Mouse (Mus musculus): ENCODE results near the gene Taf1b. TPM values are rescaled to one million over a fixed set of nuclear protein-coding genes. Genes with fewer than 3 reads are reported as not detected.
A peak's percentile ranks its signal among the peaks of the same experiment; 100 is the strongest.

The Taf1b gene
- polyA plus RNA-seq, 1 experiment from 2014 or later = 36.1 TPM

DNA sequence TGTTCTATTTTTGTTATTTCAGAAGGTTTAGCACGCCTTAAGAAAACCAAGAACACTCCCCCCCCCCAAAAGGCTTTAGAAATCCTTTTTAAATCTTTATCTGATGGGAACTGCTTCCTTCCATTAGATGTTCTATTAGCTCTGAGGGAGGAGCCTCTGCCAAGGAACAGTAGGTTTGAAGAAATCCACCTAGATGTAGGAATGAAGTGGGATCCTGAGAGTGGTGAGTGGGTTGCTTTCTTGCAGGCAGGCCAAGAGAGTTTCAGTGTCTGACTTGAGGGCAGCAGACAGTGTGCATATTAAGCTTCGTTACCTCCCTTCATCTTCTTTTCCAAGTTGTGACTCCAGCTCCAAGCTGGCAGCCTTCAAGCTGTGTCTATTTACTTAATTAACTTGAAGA is 39.0 kb downstream of the Taf1b start:
- peaks cover 3% of the 10 kb centered on the region; the same call in 1 of the 2 replicates for H3K36me3 ChIP-seq (ENCODE audit: control insufficient read depth, insufficient read depth, low read length)
- H3K9ac ChIP-seq (ENCODE audit: low read depth, low read length) = no peak overlapping the region
- H3K4me1 ChIP-seq (ENCODE audit: control insufficient read depth, insufficient read depth, low read length) = no peaks in the 10 kb centered on the region
- no peaks in the 10 kb centered on the region for H3K9me3 ChIP-seq (replicated peaks; ENCODE audit: control insufficient read depth, low read length, poor library complexity, severe bottlenecking)
- H3K4me2 ChIP-seq (ENCODE audit: low read length) = no peak overlapping the region
- H3K27ac ChIP-seq (ENCODE audit: low read length) = no peak overlapping the region
- no peak for ATAC-seq
- H3K4me3 ChIP-seq (ENCODE audit: low read depth, low read length) = no peak overlapping the region
- no peaks in the 10 kb centered on the region for H3K27me3 ChIP-seq (ENCODE audit: control insufficient read depth, insufficient read depth, low read depth, low read length)
- 38% methylated on average over 2 of the region's 2 CpGs for WGBS

GRCm38 (mm10) chr12:24537965-24538364 is 39.8 kb downstream of the Taf1b start:
- no peaks in the 10 kb centered on the region for H3K36me3 ChIP-seq (ENCODE audit: control insufficient read depth, insufficient read depth, low read length)
- WGBS = 69% methylated on average over 4 of the region's 4 CpGs
- no peaks in the 10 kb centered on the region for H3K4me1 ChIP-seq (ENCODE audit: control insufficient read depth, insufficient read depth, low read length)
- H3K9ac ChIP-seq (ENCODE audit: low read depth, low read length) = no peak overlapping the region
- no peak overlapping the region for H3K4me3 ChIP-seq (ENCODE audit: low read depth, low read length)
- no peak overlapping the region for H3K27ac ChIP-seq (ENCODE audit: low read length)
- no peaks in the 10 kb centered on the region for H3K9me3 ChIP-seq (replicated peaks; ENCODE audit: control insufficient read depth, low read length, poor library complexity, severe bottlenecking)
- ATAC-seq = 0 out of 2 replicates have a peak, but pooled peaks have one; percentile 17
- H3K27me3 ChIP-seq (ENCODE audit: control insufficient read depth, insufficient read depth, low read depth, low read length) = no peaks in the 10 kb centered on the region
- H3K4me2 ChIP-seq (ENCODE audit: low read length) = no peak overlapping the region

GRCm38 (mm10) chr12:24541426-24542154 is 43.4 kb downstream of the Taf1b start:
- 82% methylated on average over 16 of the region's 16 CpGs for whole genome bisulfite sequencing
- Histone ChIP-seq H3K9ac (ENCODE audit: low read depth, low read length) (no peak overlapping the region), H3K4me1 (ENCODE audit: control insufficient read depth, insufficient read depth, low read length) (no peaks in the 10 kb centered on the region), H3K27ac (ENCODE audit: low read length) (no peak overlapping the region), H3K27me3 (ENCODE audit: control insufficient read depth, insufficient read depth, low read depth, low read length) (no peaks in the 10 kb centered on the region), H3K9me3 (replicated peaks; ENCODE audit: control insufficient read depth, low read length, poor library complexity, severe bottlenecking) (no peaks in the 10 kb centered on the region), H3K4me3 (ENCODE audit: low read depth, low read length) (no peak overlapping the region), H3K36me3 (ENCODE audit: control insufficient read depth, insufficient read depth, low read length) (peaks cover 11% of the 10 kb centered on the region), H3K4me2 (ENCODE audit: low read length) (no peak overlapping the region)
- ATAC-seq = peak; percentile 39; the same call in 1 of the 2 replicates

DNA sequence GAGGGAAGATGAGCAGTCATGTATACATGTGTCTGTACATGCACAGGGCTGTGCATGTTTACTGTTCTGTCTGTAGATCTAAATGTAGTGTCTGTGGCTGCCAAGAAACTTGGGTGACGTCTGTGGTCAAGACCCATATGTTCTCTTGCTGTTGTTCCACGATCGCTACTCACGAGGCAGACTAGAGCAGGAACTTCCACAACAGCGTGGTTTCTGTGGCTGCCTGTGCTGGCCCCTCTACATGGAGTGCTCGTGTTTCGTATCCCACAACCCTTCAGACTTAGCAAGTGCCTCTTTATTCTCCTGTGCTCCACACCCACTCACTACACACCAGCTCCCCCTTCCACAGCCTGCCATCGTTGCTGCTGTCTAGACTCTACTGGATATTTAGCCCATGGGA is 49.5 kb downstream of the Taf1b start:
- Histone ChIP-seq H3K9me3 (replicated peaks; ENCODE audit: control insufficient read depth, low read length, poor library complexity, severe bottlenecking) (no peaks in the 10 kb centered on the region), H3K4me3 (ENCODE audit: low read depth, low read length) (no peak overlapping the region), H3K27ac (ENCODE audit: low read length) (no peak overlapping the region), H3K4me1 (ENCODE audit: control insufficient read depth, insufficient read depth, low read length) (no peaks in the 10 kb centered on the region), H3K36me3 (ENCODE audit: control insufficient read depth, insufficient read depth, low read length) (peaks cover 25% of the 10 kb centered on the region), H3K9ac (ENCODE audit: low read depth, low read length) (no peak overlapping the region), H3K4me2 (ENCODE audit: low read length) (no peak overlapping the region), H3K27me3 (ENCODE audit: control insufficient read depth, insufficient read depth, low read depth, low read length) (no peaks in the 10 kb centered on the region)
- no peak for ATAC-seq
- 89% methylated on average over 8 of the region's 8 CpGs for WGBS

DNA sequence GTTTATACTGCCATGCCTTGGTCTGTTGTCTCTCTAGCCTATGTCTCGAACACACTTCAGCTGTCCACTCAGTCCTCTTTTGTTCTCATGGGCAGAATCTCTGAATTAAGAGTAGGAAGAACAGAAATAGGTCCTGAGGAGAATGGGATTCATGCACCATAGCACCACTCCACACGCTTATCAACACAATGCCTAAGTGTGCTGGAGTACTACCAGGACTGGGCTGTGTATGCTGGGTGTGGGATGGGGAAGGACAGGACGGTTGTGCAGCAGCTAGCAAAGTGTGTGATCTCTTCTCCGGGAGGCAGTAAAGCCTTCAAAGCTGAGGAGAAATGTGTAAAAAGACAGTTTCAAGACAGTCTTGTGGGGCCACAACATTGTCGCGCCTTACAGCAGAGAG is 50.7 kb downstream of the Taf1b start:
- 73% methylated on average over 6 of the region's 6 CpGs for WGBS

GRCm38 (mm10) chr12:24552531-24552930 is 54.4 kb downstream of the Taf1b start:
- Histone ChIP-seq H3K36me3 (ENCODE audit: control insufficient read depth, insufficient read depth, low read length) (peaks cover 20% of the 10 kb centered on the region), H3K9me3 (replicated peaks; ENCODE audit: control insufficient read depth, low read length, poor library complexity, severe bottlenecking) (no peaks in the 10 kb centered on the region), H3K27ac (ENCODE audit: low read length) (no peak overlapping the region), H3K4me1 (ENCODE audit: control insufficient read depth, insufficient read depth, low read length) (no peaks in the 10 kb centered on the region), H3K9ac (ENCODE audit: low read depth, low read length) (no peak overlapping the region), H3K4me2 (ENCODE audit: low read length) (no peak overlapping the region), H3K27me3 (ENCODE audit: control insufficient read depth, insufficient read depth, low read depth, low read length) (no peaks in the 10 kb centered on the region), H3K4me3 (ENCODE audit: low read depth, low read length) (no peak overlapping the region)
- ATAC-seq = no peak
- 82% methylated on average over 2 of the region's 2 CpGs for WGBS

More for the DNA sequence above, 50.7 kb downstream of the Taf1b start:
- Histone ChIP-seq H3K4me2 (ENCODE audit: low read length) (no peak overlapping the region), H3K4me1 (ENCODE audit: control insufficient read depth, insufficient read depth, low read length) (no peaks in the 10 kb centered on the region), H3K27ac (ENCODE audit: low read length) (no peak overlapping the region), H3K27me3 (ENCODE audit: control insufficient read depth, insufficient read depth, low read depth, low read length) (no peaks in the 10 kb centered on the region), H3K9me3 (replicated peaks; ENCODE audit: control insufficient read depth, low read length, poor library complexity, severe bottlenecking) (no peaks in the 10 kb centered on the region), H3K36me3 (ENCODE audit: control insufficient read depth, insufficient read depth, low read length) (peaks cover 28% of the 10 kb centered on the region), H3K9ac (ENCODE audit: low read depth, low read length) (no peak overlapping the region), H3K4me3 (ENCODE audit: low read depth, low read length) (no peak overlapping the region)
- no peak for ATAC-seq

DNA sequence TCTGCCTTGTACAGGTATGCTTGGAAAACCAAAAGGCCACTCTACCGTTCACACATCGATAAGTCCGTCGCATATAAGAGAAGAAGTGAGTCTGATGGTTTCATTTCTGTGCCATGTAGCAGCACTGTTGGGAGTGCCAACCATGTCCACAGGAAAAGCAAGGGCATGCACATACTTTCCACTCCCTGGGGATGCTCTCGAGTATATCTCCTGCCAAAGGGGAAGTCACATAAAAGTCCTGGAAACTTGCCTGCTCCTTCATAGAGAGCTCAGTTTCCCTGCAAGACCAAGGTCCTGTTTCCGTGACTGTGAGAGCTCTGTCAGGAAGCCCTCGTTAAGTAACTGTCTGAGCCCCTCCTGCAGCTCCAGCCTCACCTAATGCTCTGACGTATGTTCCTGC is 57.8 kb downstream of the Taf1b start:
- peaks cover 16% of the 10 kb centered on the region for H3K36me3 ChIP-seq (ENCODE audit: control insufficient read depth, insufficient read depth, low read length)
- H3K27me3 ChIP-seq (ENCODE audit: control insufficient read depth, insufficient read depth, low read depth, low read length) = no peaks in the 10 kb centered on the region
- no peak overlapping the region for H3K4me2 ChIP-seq (ENCODE audit: low read length)
- H3K9me3 ChIP-seq (replicated peaks; ENCODE audit: control insufficient read depth, low read length, poor library complexity, severe bottlenecking) = no peaks in the 10 kb centered on the region
- H3K4me3 ChIP-seq (ENCODE audit: low read depth, low read length) = no peak overlapping the region
- WGBS = 83% methylated on average over 8 of the region's 8 CpGs
- no peak for ATAC-seq
- no peaks in the 10 kb centered on the region for H3K4me1 ChIP-seq (ENCODE audit: control insufficient read depth, insufficient read depth, low read length)
- no peak overlapping the region for H3K27ac ChIP-seq (ENCODE audit: low read length)
- H3K9ac ChIP-seq (ENCODE audit: low read depth, low read length) = no peak overlapping the region

- ATAC-seq = no peak
- Histone ChIP-seq H3K27ac (ENCODE audit: low read length) (no peak overlapping the region), H3K36me3 (ENCODE audit: control insufficient read depth, insufficient read depth, low read length) (0 out of 2 replicates have a peak, but pooled peaks cover 3% of the 10 kb centered on the region), H3K9ac (ENCODE audit: low read depth, low read length) (no peak overlapping the region), H3K9me3 (replicated peaks; ENCODE audit: control insufficient read depth, low read length, poor library complexity, severe bottlenecking) (no peaks in the 10 kb centered on the region), H3K4me1 (ENCODE audit: control insufficient read depth, insufficient read depth, low read length) (no peaks in the 10 kb centered on the region), H3K27me3 (ENCODE audit: control insufficient read depth, insufficient read depth, low read depth, low read length) (no peaks in the 10 kb centered on the region), H3K4me2 (ENCODE audit: low read length) (no peak overlapping the region), H3K4me3 (ENCODE audit: low read depth, low read length) (no peak overlapping the region)
- WGBS = 88% methylated on average over 7 of the region's 7 CpGs
Measured at GRCm38 (mm10) chr12:24563395-24563960, 65.3 kb downstream of the Taf1b start.

DNA sequence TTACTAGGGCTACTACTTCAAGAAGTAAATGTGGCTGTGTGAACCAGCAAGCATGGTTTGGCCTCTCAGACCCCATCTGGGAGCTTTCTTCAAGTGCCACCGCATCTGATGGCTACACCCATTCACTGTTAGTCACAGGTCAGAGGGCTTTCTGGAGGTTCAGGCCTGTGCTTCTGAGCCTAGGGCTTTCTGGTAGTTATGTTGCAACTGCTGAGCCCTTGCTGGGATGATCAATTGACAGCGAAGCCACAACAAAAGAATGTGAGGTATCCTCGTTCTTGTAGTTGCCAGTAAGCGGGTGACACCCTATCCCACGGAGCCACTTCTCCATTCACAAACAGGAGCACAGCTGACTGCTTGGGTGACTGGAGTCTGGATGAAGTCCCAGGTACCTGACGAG is 67.2 kb downstream of the Taf1b start:
- no peak overlapping the region for H3K4me2 ChIP-seq (ENCODE audit: low read length)
- H3K36me3 ChIP-seq (ENCODE audit: control insufficient read depth, insufficient read depth, low read length) = 0 out of 2 replicates have a peak, but pooled peaks cover 2% of the 10 kb centered on the region
- no peaks in the 10 kb centered on the region for H3K9me3 ChIP-seq (replicated peaks; ENCODE audit: control insufficient read depth, low read length, poor library complexity, severe bottlenecking)
- ATAC-seq = no peak
- WGBS = 83% methylated on average over 6 of the region's 6 CpGs
- H3K4me3 ChIP-seq (ENCODE audit: low read depth, low read length) = no peak overlapping the region
- no peaks in the 10 kb centered on the region for H3K4me1 ChIP-seq (ENCODE audit: control insufficient read depth, insufficient read depth, low read length)
- peaks cover 2% of the 10 kb centered on the region for H3K27me3 ChIP-seq (ENCODE audit: control insufficient read depth, insufficient read depth, low read depth, low read length)
- no peak overlapping the region for H3K27ac ChIP-seq (ENCODE audit: low read length)
- no peak overlapping the region for H3K9ac ChIP-seq (ENCODE audit: low read depth, low read length)

All from midbrain, embryonic 16.5 days (tissue).